Mouse (Mus musculus): ENCODE results near the gene Pitpnc1. TPM values are rescaled to one million over a fixed set of nuclear protein-coding genes. Genes with fewer than 3 reads are reported as not detected.

The Pitpnc1 gene
- total RNA-seq, 1 experiment from 2014 or later, result 39.9 TPM

DNA sequence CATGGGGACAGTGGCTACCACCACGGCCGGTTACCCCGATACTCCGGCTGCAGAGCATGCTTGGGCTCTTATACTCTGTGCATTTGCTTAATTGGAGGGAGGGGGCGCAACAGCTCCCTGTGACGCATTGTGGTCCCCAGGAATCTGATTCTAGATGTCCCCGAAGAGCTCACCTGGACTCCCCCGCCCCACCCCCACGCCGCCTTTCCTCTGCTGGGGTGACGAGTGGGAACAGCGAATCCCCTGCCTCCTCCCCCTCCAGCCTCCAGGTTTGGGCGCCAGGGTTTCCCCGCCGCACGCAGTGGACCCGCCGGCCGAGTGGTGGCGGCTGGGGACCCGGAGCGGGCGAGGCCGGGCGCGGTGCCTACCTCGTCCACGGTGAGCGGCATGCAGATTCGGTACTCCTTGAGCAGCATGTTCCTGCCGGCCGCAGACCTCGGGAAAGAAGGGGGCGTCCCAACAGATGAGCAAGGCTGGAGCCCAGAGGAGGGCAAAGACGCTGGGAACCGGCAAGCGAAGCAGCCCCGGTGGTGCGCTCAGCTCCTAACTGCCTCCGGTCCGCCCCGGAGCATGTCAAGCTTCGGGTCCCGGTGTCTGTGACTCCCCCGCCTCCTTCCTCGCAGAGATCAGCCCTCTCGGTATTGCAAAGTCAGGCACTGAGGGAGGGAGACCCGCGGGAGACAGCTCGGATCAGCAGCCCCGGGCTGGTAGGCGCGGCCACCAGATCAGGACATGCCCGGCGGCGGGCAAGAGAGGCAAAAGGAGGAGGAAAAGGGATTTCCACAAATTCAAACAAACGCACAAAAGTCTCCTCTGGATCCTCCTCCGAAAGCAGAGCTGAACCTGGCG, 752 bp downstream of the Pitpnc1 start:
- ATAC-seq (replicated peaks in 1 of 2; ENCODE audit: insufficient read depth in 1 of 2, low FRiP score in 2 of 2, low TSS enrichment in 1 of 2, low read depth in 1 of 2, poor library complexity in 2 of 2, severe bottlenecking in 2 of 2), result no peak

- ATAC-seq (replicated peaks in 1 of 2; ENCODE audit: insufficient read depth in 1 of 2, low FRiP score in 2 of 2, low TSS enrichment in 1 of 2, low read depth in 1 of 2, poor library complexity in 2 of 2, severe bottlenecking in 2 of 2), result peak in 1 of 2 experiments; percentile 27; a peak in 3 of 4 replicates
Measured at GRCm38 (mm10) chr11:107469031-107469522, 1.4 kb downstream of the Pitpnc1 start.

GRCm38 (mm10) chr11:107468252-107469030, 2.1 kb downstream of the Pitpnc1 start:
- ATAC-seq (replicated peaks in 1 of 2; ENCODE audit: insufficient read depth in 1 of 2, low FRiP score in 2 of 2, low TSS enrichment in 1 of 2, low read depth in 1 of 2, poor library complexity in 2 of 2, severe bottlenecking in 2 of 2), result peak in 1 of 2 experiments; percentile 5; a peak in 1 of 4 replicates

GRCm38 (mm10) chr11:107466611-107467391, 3.7 kb downstream of the Pitpnc1 start:
- no peak for ATAC-seq (replicated peaks in 1 of 2; ENCODE audit: insufficient read depth in 1 of 2, low FRiP score in 2 of 2, low TSS enrichment in 1 of 2, low read depth in 1 of 2, poor library complexity in 2 of 2, severe bottlenecking in 2 of 2)

DNA sequence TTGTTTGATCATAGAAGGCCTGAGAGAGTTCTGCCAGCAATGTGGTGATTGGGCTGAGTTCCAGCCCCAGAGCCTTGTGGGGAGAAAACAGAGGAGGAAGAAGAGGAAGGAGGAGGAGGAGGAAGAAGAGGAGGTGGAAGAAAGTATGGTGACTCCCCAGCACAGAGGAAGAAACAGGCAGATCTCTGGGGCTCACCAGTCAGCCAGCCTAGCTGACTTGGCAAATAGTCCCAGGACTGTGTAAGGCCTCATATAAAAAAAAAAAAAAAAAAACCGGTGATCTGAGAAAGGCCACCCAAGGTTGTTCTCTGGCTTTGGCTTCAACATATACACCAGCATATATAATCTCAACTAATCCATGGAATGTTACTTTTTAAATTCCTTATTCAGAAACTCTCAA, 4.5 kb downstream of the Pitpnc1 start:
- no peak for ATAC-seq (replicated peaks in 1 of 2; ENCODE audit: insufficient read depth in 1 of 2, low FRiP score in 2 of 2, low TSS enrichment in 1 of 2, low read depth in 1 of 2, poor library complexity in 2 of 2, severe bottlenecking in 2 of 2)

DNA sequence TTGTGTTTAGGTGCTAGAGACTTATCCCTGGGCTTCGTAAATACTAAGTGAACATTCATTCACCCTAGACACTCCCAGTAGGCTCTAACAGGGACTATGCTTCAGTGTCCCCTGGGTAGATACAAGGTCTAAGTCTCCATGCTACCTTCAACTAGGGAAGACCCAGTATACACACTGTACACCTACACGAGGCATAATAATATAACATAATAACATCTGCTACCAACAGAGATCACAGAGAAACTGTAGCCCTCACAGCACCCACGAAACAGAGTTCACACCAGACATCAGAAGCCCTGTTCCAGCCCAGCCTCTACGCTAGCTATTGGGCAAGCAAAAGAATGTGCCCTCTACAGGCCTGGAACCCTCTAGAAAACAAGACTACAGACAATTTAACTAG, 5.5 kb downstream of the Pitpnc1 start:
- ATAC-seq (replicated peaks in 1 of 2; ENCODE audit: insufficient read depth in 1 of 2, low FRiP score in 2 of 2, low TSS enrichment in 1 of 2, low read depth in 1 of 2, poor library complexity in 2 of 2, severe bottlenecking in 2 of 2), result no peak

DNA sequence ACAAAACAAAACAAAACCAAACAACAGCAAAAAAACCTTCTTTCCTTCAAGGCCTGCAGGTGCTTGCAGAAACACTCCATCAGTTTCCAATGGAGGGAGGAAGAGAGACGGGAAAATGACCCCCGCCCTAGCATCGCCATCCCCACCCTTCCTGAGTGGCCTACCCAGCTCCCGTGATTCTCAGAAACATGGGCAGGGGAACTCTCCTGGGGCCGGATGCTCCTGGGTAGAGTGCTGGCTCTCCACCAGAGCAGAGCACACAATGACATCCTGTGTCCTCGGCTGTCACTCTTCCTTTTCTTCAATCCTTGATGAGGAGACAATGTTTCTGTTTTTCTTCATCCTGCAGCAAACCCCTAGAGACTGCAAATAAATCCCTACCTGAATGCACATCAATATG, 6.4 kb downstream of the Pitpnc1 start:
- ATAC-seq (replicated peaks in 1 of 2; ENCODE audit: insufficient read depth in 1 of 2, low FRiP score in 2 of 2, low TSS enrichment in 1 of 2, low read depth in 1 of 2, poor library complexity in 2 of 2, severe bottlenecking in 2 of 2), result no peak

GRCm38 (mm10) chr11:107463251-107463681, 7.2 kb downstream of the Pitpnc1 start:
- ATAC-seq (replicated peaks in 1 of 2; ENCODE audit: insufficient read depth in 1 of 2, low FRiP score in 2 of 2, low TSS enrichment in 1 of 2, low read depth in 1 of 2, poor library complexity in 2 of 2, severe bottlenecking in 2 of 2), result no peak

DNA sequence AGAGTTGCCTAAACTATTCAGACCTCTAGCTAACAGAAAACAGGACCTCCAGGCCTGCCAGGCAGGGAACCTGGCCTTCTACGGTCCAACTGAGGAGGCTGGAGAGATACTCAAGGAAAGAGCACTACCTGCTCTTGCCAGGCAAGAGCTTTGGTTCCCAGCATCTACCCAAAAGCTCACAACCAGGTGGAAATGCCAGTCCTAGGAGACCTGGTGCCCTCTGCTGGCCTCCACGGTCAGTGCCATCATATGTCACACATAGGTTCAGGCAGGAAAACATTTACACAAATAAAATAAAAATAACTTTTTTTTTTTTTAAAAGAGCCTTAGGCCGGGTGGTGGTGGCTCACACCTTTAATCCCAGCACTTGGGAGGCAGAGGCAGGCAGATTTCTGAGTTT, 8.0 kb downstream of the Pitpnc1 start:
- 0 out of 4 replicates have a peak, but pooled peaks of 1 of the 2 experiments have one; percentile 25 for ATAC-seq (replicated peaks in 1 of 2; ENCODE audit: insufficient read depth in 1 of 2, low FRiP score in 2 of 2, low TSS enrichment in 1 of 2, low read depth in 1 of 2, poor library complexity in 2 of 2, severe bottlenecking in 2 of 2)

GRCm38 (mm10) chr11:107459828-107460227, 10.7 kb downstream of the Pitpnc1 start:
- ATAC-seq (replicated peaks in 1 of 2; ENCODE audit: insufficient read depth in 1 of 2, low FRiP score in 2 of 2, low TSS enrichment in 1 of 2, low read depth in 1 of 2, poor library complexity in 2 of 2, severe bottlenecking in 2 of 2), result no peak

GRCm38 (mm10) chr11:107458986-107459385, 11.5 kb downstream of the Pitpnc1 start:
- ATAC-seq (replicated peaks in 1 of 2; ENCODE audit: insufficient read depth in 1 of 2, low FRiP score in 2 of 2, low TSS enrichment in 1 of 2, low read depth in 1 of 2, poor library complexity in 2 of 2, severe bottlenecking in 2 of 2), result no peak

DNA sequence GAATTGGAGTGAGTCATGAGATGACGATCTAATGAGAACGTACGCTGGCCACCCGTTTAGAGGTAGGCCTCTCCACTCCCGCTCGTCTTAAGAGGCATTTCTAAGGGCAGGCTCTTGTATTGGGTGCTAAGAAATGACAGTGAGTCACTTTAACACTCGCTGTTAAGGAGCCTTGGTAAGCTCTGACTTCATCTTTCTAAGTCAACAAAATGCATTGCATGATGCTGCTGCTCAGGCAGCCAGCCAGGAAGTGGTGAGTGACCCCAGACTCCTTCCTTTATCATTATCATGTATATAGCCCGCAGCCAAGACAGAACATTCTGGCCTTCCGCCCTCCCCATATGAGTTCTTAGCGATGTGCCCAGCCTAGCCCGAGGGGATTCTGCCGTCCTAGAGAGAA, 12.2 kb downstream of the Pitpnc1 start:
- no peak for ATAC-seq (replicated peaks in 1 of 2; ENCODE audit: insufficient read depth in 1 of 2, low FRiP score in 2 of 2, low TSS enrichment in 1 of 2, low read depth in 1 of 2, poor library complexity in 2 of 2, severe bottlenecking in 2 of 2)

GRCm38 (mm10) chr11:107457282-107457681, 13.2 kb downstream of the Pitpnc1 start:
- ATAC-seq (replicated peaks in 1 of 2; ENCODE audit: insufficient read depth in 1 of 2, low FRiP score in 2 of 2, low TSS enrichment in 1 of 2, low read depth in 1 of 2, poor library complexity in 2 of 2, severe bottlenecking in 2 of 2), result no peak

GRCm38 (mm10) chr11:107454546-107455462, 15.7 kb downstream of the Pitpnc1 start:
- ATAC-seq (replicated peaks in 1 of 2; ENCODE audit: insufficient read depth in 1 of 2, low FRiP score in 2 of 2, low TSS enrichment in 1 of 2, low read depth in 1 of 2, poor library complexity in 2 of 2, severe bottlenecking in 2 of 2), result peak in 1 of 2 experiments; percentile 28; a peak in 1 of 4 replicates

DNA sequence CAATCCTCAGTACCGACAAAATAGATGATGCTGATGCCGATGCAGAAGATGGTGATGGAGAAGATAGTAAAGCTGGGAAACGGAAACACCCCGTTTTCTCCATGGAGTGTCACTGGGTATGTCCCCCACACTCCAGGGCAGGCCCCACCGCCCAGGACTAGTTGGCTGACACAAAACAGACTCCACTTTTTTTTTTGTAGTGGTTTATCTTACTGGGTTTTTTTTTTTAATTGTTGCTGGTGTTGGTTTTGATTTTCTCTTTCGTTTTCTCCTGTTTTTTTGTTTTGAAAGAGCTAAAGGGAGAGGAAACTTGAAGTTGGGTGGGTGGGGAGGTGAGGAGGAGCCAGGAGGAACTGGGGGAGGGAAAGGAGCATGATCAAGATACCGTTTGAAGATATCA, 18.4 kb downstream of the Pitpnc1 start:
- no peak for ATAC-seq (replicated peaks in 1 of 2; ENCODE audit: insufficient read depth in 1 of 2, low FRiP score in 2 of 2, low TSS enrichment in 1 of 2, low read depth in 1 of 2, poor library complexity in 2 of 2, severe bottlenecking in 2 of 2)

- peak; percentile 70 to 85 for ATAC-seq (replicated peaks in 1 of 2; ENCODE audit: insufficient read depth in 1 of 2, low FRiP score in 2 of 2, low TSS enrichment in 1 of 2, low read depth in 1 of 2, poor library complexity in 2 of 2, severe bottlenecking in 2 of 2)
Measured at GRCm38 (mm10) chr11:107451106-107451505, 19.4 kb downstream of the Pitpnc1 start.
